Mouse (Mus musculus) intestine, embryonic 14.5 days (tissue): ENCODE data around the gene Znhit6. TPM values are rescaled to one million over a fixed set of nuclear protein-coding genes. Genes with fewer than 3 reads are reported as not detected.

Experiments
- polyA plus RNA-seq: library from polyadenylated mRNA; unstranded; fragments of >200 nt; fragmentation: Nextera tagmentation; extraction: Ambion mirVana; gene quantifications from 2 replicates; pipeline ENCODE4 v1.2.1, GENCODE M21; 2014

Znhit6 gene
- polyA plus RNA-seq, 1 experiment from 2014 or later, result 29.3 TPM

Other genes starting within 250 kb of the Znhit6 start
- gene Ccn1, start 73.8 kb downstream of the Znhit6 start, polyA plus RNA-seq, result 33.4 and 34.7 TPM in 2 replicates
- gene Ddah1, start 182.5 kb downstream of the Znhit6 start, polyA plus RNA-seq, result 45.3 and 46.9 TPM in 2 replicates